Mouse (Mus musculus) lung, postnatal 25 days (tissue): ENCODE results near the gene Lrrn2.

Experiments used
- DNase-seq: peaks from one replicate; pipeline ENCODE4 v3.0.0; 2022; ENCODE audit warnings: low spot score

Gene Lrrn2

DNA sequence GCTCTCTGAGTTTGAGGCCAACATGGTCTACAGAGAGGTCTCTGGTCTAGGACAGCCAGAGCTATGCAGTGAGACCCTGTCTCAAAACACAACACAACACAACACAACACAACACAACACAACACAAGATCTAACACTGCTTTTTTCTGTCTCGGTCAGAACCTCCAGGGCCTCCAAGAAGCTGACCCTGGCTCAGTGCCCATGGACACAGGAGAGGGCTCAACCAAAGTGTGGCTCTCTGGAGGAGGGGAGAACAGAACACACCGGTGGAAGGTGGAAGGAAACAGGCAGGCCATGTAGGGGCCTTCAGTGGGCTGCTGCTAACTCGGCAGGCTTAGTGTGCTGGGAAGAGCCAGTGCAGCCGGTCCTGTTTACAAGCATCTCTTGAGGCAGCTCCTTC is 5.6 kb downstream of the Lrrn2 start:
- no peak for DNase-seq

DNA sequence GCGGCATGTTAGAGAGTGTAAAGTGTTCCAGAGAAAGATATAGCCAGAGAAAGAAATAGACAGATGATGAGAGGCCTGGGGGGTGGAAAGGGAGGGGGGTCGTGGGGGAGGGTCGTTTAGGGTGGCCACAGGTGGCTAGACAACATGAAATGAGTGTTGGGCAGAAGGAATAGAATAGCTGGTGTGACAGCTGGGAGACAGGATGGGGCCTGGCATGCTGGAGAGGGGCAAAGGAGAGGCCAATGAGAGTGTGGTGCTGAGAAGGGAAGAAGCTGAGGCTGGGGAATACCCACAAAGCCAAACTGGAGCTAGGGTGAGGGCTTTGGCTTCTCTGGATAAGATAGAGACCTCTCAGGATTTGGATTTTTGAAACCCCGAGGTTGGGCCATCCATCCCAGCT is 6.6 kb downstream of the Lrrn2 start:
- no peak for DNase-seq

GRCm38 (mm10) chr1:132888811-132889210 is 8.7 kb downstream of the Lrrn2 start:
- no peak for DNase-seq

DNA sequence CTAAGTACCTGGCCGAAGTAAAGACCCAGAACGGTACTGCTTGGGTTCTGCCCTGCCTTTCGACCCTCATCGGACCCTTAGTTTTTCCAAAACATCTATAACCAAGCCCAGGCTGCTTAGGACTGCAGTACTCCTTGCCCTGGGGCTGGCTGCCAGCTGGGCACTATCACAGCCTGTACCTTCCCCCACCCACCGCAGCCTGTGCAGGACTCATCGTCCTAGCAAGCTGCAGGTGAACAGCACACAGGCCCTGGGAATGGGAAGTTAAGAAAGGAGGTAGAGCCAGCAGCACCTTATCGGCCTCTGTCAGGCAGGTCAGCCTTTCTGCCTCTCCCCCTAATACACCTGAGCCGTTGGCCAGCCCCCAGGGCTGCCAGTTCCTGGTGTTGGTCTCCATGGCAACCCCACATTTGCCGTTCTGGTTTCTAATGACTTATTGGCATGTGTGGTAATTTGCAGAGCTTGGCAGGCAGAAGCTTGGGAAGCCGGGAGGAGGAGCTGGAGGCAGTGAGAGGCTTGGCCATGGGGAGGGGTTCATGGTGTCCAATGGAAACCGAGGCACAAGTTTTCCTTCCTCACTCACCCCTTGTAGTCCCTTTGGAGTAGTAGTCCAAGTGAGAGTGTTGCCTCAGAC is 10.2 kb downstream of the Lrrn2 start:
- DNase-seq = no peak

GRCm38 (mm10) chr1:132892065-132892464 is 12.0 kb downstream of the Lrrn2 start:
- no peak for DNase-seq

- no peak for DNase-seq
Measured at GRCm38 (mm10) chr1:132893311-132894077, 13.4 kb downstream of the Lrrn2 start.

DNA sequence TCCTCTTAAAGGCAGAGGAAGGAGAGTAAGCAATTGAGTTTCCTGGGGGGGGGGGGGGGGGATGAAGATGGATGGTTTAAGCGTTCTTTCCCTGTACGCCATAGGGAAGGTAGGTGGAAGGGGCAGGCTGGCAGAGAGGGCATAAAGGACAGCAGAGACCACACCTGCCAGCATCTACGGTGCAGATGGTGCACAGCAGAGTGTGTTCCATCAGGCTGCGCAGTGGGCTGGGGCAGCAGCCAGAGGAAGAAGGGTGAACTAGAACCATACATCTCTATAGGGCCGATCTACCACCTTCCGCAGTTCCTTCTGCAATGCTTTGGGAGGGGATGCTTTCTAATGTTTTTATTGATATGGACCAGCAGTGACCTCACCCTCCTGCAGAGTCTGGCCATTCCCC is 19.0 kb downstream of the Lrrn2 start:
- DNase-seq = no peak

GRCm38 (mm10) chr1:132899626-132900025 is 19.6 kb downstream of the Lrrn2 start:
- DNase-seq = no peak

GRCm38 (mm10) chr1:132900945-132901344 is 20.9 kb downstream of the Lrrn2 start:
- DNase-seq = no peak

GRCm38 (mm10) chr1:132903519-132903918 is 23.4 kb downstream of the Lrrn2 start:
- DNase-seq = no peak

DNA sequence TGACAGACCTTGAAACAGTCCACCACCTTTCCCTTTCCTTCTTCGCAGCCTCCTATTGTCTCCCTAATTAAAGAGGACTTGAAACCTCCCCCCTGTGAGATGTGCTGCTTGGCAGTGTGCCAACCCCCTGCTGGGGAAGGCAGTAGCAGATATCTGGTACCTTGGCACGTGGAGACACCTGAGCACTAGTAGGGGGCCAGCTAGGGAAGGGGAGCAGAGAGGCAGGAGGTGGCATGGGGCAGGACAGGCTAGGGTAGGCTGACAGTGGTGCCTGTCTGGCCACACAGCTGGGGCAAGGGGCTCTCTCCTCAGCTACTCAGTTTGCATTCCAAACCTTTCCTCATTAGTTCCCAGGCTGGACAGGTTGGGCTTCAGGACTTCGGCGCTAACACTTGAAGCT is 29.0 kb downstream of the Lrrn2 start:
- DNase-seq = no peak

DNA sequence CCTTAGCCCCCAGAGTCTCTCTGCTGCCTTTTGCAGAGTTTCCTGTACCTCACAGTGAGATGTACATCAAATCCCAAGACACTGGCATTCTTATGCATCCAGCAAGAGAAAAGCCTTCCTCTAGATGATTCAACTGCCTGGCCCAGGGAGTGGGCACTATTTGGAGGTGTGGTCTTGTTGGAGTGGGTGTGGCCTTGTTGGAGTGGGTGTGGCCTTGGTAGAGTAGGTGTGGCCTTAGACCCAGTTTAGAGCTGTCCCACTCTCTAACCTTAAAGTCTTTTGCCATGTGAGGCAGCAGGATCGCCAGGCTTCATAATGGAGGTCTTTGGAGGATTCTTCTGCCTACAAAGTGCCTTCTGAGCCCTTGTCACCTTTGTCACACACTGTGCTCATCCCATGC is 29.9 kb downstream of the Lrrn2 start:
- no peak for DNase-seq

DNA sequence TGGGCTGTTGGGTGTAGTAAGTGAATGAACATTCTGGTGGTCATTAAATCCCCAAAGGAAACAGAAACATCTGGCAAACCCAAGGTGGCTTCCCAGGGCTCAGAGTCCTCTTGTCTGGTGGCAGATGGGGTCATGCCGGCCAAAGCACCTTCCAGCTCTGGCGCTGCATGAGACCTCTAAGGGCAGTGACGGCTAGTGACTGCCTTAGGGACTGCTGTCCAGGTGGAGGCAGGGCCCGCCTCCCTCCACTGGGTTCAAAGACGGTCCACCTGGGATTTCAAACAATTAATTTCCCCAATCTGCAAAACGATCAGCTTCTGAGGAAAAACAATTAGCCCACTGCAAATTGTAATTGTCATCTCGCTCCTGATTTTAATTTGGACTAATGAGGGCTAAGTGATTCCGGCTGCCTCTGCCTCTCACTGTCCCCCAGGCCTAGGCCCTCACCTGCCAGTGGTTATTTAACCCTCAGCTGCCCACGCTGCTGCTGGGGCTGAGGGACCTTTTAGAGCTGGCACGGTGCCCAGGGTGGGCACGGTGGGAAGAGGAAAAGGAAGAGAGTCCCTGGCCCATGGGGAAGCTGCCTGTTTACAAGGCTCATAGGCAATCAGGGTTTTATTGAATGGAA is 30.5 kb downstream of the Lrrn2 start:
- no peak for DNase-seq

GRCm38 (mm10) chr1:132915849-132916493 is 35.9 kb downstream of the Lrrn2 start:
- no peak for DNase-seq

DNA sequence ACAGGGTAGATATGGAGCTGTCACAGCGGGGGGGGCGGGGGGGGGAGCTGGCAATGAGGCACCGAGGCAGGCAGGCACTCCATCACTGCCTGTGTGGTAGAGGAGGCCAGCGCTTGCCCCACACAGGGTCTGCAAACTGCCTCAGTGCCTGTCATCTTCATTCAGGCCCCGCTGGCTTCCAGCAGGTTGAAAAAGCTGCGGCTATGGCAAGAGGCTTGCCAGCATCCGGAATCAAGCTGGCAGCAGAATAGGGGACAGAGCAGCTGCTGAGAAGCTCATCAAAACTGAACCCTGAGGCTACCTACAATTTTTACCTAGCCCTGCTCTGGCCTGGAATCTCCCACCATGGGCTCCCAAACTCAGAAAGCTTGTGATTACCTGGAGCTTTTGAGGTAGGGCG is 37.5 kb downstream of the Lrrn2 start:
- DNase-seq = no peak

GRCm38 (mm10) chr1:132918117-132918680 is 38.1 kb downstream of the Lrrn2 start:
- no peak for DNase-seq

GRCm38 (mm10) chr1:132919258-132919657 is 39.2 kb downstream of the Lrrn2 start:
- no peak for DNase-seq

DNA sequence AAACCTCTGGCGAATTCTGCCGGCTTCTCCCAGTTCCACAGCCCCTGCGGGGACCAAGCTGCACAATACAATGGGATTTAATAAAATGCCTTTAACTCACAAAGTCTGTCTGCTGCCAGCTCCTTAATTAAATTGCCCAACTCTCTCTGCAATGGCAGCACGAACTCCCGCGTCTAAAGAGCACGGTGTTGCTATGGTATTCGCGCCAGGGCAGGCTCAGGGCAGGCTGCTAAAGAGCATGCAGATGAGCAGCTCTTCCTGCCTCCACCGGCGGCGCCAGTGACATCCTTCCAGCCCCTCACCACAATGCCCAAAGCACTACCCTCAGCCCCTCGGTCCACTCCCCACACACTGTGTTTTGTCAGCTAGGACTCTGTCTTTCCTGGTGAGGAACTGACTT is 41.0 kb downstream of the Lrrn2 start:
- no peak for DNase-seq

GRCm38 (mm10) chr1:132922257-132922656 is 42.2 kb downstream of the Lrrn2 start:
- no peak for DNase-seq

DNA sequence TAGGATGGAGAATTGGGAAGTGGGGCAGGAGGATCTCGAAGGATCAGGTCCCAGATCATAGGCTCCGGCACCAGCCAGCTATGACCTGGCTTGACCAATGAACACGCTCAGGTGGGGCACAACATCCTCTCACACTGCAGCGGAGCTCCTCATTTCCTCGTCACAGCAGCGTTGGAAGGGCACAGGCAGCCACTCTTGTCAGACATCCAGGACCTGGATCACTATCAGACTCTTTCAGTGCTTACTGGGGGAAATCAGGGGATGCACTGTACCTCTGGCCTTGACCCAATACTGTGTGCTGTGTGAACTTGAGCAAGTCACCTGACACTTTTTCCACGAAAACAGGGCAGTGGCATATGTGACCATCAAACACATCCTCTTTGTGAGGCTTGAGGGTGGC is 45.2 kb downstream of the Lrrn2 start:
- DNase-seq = no peak

DNA sequence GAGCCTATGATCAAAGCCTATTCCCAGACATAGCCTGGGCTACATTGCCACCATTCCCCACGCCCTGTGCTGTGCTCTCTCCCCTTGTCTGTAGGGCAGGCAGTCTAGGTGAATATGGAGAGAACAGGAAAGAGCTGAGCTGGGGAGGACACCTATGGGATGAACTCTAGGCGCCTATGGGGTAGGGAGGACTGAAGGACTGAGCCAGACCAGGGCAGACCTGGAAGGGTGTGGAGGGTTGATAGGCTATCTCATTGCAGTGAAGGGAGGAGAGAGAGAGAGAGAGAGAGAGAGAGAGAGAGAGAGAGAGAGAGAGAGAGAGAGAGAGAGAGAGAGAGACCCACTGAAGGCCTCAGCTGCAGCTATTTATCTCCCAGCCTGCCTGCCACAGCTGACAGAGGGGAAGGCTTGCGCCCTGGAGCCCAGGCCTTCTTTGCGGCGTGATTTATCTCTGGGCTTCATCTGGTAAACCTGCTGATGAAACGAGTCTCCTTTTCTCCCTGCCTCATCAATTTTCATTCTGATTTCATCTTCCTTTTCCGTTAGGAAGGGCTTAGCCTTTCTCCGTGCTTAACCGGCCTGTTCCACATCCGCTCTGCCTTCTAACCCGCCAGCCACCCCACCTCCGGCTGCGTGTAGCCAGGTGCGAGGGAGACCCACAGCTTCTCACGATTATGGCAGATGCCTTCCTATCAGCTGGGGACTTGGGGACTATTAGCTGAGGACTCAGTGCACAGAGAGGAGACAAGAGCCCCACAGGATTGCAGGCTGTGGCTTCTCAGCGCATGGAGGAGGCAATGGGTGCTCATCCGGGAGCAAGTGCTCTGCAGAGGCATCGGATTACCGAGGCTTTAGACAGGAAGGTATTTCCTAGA is 48.2 kb downstream of the Lrrn2 start:
- no peak for DNase-seq

GRCm38 (mm10) chr1:132928907-132929250 is 48.8 kb downstream of the Lrrn2 start:
- no peak for DNase-seq
